Mouse (Mus musculus): Measurements from ENCODE around the gene Defb39. TPM values are rescaled to one million over a fixed set of nuclear protein-coding genes. Genes with fewer than 3 reads are reported as not detected.

Defb39 gene
- polyA plus RNA-seq (2012; rRNA removed): not detected in 2 replicates

GRCm38 (mm10) chr8:19064710-19065109 lies at the start of gene Defb39:
TSS of gene Defb39 (minus strand) at chr8:19064810.

DNA sequence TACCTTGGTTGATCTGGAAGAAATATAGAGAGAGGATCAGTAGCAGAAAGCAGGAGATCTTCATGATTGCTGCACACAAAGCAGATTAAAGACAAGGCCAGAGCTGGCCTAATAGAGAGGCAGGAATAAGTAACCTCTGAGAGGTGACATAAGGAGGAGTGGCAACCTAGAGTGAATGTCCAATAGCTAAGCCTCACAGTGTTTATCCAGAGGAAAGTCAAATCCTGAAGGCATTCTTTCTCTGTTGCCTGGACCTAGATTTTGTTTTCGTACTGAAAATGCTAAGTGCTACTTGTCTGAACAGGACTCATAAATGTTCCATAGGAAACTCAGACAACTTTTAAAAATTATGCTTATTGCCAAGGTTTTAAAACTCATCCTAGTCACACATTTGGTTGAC lies 38.1 kb downstream of the Defb39 start, which contains the start of gene Defb38:
Gene Defb38 (minus strand): TSS at position 101 of the 400 bp plus-strand sequence.

Other genes with a start within 250 kb of the Defb39 start
- not detected in 2 replicates for gene Defb40, start 86.6 kb downstream of the Defb39 start, polyA plus RNA-seq (2012; rRNA removed)
- not detected in 2 replicates for gene Defb37, start 73.8 kb downstream of the Defb39 start, polyA plus RNA-seq (2012; rRNA removed)
- gene Defb38, start 38.2 kb downstream of the Defb39 start, polyA plus RNA-seq (2012; rRNA removed): not detected in 2 replicates
- not detected in 2 replicates for gene Defb12, start 50.0 kb upstream of the Defb39 start, polyA plus RNA-seq (2012; rRNA removed)
- gene Defb34, start 58.9 kb upstream of the Defb39 start, polyA plus RNA-seq (2012; rRNA removed): not detected in 2 replicates
- not detected in 2 replicates for gene Gm45826, start 76.0 kb upstream of the Defb39 start, polyA plus RNA-seq (2012; rRNA removed)
- gene Defb14, start 129.5 kb upstream of the Defb39 start, polyA plus RNA-seq (2012; rRNA removed): not detected in 2 replicates
- not detected in 2 replicates for gene Defb4, start 133.9 kb upstream of the Defb39 start, polyA plus RNA-seq (2012; rRNA removed)
- gene Defb6, start 160.7 kb upstream of the Defb39 start, polyA plus RNA-seq (2012; rRNA removed): not detected in 2 replicates
- not detected in 2 replicates for gene Defb46, start 175.1 kb upstream of the Defb39 start, polyA plus RNA-seq (2012; rRNA removed)
- not detected in 2 replicates for gene Defb5, start 182.8 kb upstream of the Defb39 start, polyA plus RNA-seq (2012; rRNA removed)
- not detected in 2 replicates for gene Defb3, start 228.6 kb upstream of the Defb39 start, polyA plus RNA-seq (2012; rRNA removed)

Measured in central nervous system, embryonic 18 days (tissue).